Mouse (Mus musculus) forebrain, embryonic 15.5 days (tissue): ENCODE results near the gene Plekhh2. TPM values are rescaled to one million over a fixed set of nuclear protein-coding genes. Genes with fewer than 3 reads are reported as not detected.

ENCODE experiments used
- ATAC-seq: fragments of 200-750 bp; cut with Nextera tagmentation; replicated peaks from 2 replicates; pipeline ENCODE4 v1.8.0; 2017; ENCODE audit warnings: mild to moderate bottlenecking, moderate TSS enrichment, moderate library complexity
- H3K27ac ChIP-seq: fragments of 300-500 bp; sonication (generic); replicated peaks from 2 replicates; pipeline ENCODE4 v1.5.1; 2015; ENCODE audit warnings: mild to moderate bottlenecking, inconsistent platforms
- H3K27me3 ChIP-seq: fragments of 300-500 bp; sonication (generic); 2 replicates; pipeline ENCODE4 v1.6.1; 2015; ENCODE audit warnings: inconsistent platforms
- H3K36me3 ChIP-seq: fragments of 300-500 bp; sonication (generic); 2 replicates; pipeline ENCODE4 v1.6.1; 2015; ENCODE audit warnings: mild to moderate bottlenecking, inconsistent platforms
- H3K4me1 ChIP-seq: fragments of 300-500 bp; sonication (generic); 2 replicates; pipeline ENCODE4 v1.6.1; 2015; ENCODE audit warnings: inconsistent platforms
- H3K4me2 ChIP-seq: fragments of 300-500 bp; sonication (generic); replicated peaks from 2 replicates; pipeline ENCODE4 v1.6.1; 2015; ENCODE audit warnings: mild to moderate bottlenecking, inconsistent platforms
- H3K4me3 ChIP-seq: fragments of 300-500 bp; sonication (generic); 2 replicates; pipeline ENCODE4 v1.5.1; 2015; ENCODE audit warnings: mild to moderate bottlenecking, inconsistent platforms
- H3K9ac ChIP-seq: fragments of 300-500 bp; sonication (generic); replicated peaks from 2 replicates; pipeline ENCODE4 v1.6.1; 2015; ENCODE audit warnings: mild to moderate bottlenecking, inconsistent platforms
- H3K9me3 ChIP-seq: fragments of 300-500 bp; sonication (generic); 2 replicates; pipeline ENCODE4 v1.6.1; 2016; ENCODE audit warnings: inconsistent platforms
- WGBS: fragments of 180-500 bp; shearing (Covaris S2); methylation state at CpG from one replicate; pipeline ENCODE4 v1.1.7; 2015; ENCODE audit warnings: mixed read lengths; 5-methylcytosine and 5-hydroxymethylcytosine counted together
- polyA plus RNA-seq: library from polyadenylated mRNA; unstranded; fragments of >200 nt; fragmentation: Nextera tagmentation; extraction: Ambion mirVana; gene quantifications from 2 replicates; pipeline ENCODE4 v1.2.1, GENCODE M21; 2015

Gene Plekhh2
- polyA plus RNA-seq, 1 experiment from 2014 or later: 0.88 TPM

DNA sequence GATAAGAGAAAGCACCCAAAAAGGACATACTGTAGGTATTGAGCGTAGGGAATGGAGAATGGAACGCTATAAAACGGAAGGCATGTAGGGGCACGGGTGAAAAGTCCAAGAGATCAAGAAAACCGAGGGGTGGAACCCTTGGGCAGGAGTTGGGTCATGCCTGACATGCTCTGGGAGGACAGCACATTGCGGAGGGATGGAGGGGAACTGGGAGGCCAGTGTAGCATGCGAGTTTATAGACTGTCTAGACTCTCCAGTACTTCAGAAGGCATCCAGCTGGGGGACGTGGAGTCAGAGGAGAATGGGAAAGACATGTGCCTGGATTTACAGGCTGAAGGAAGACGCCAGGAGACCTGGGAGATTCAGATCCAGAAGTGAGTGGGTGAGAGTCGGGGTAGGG is 68.1 kb downstream of the Plekhh2 start:
- Histone ChIP-seq H3K27ac (no peak overlapping the region), H3K36me3 (no peaks in the 10 kb centered on the region)
- WGBS: 89% methylated on average over 10 of the region's 10 CpGs

DNA sequence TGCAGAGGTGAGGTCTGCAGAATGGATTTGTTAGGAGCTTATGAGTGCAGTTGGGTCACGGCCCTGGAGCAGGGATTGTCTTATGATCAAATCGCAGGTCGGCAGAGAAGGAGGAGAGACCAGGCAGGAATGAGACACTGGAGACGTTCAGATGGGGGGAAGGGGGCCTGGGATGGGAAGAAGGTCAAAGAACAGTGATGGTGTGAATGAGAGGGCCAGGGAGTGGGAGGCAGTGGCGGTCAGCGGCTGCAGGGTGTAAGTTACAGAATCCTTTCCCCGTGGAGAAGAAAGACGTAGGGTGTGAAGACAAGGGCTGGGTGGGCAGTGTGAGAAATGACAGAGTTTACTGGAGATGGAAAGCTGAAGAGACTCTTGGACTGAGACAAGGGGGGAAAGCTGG is 69.1 kb downstream of the Plekhh2 start:
- no peaks in the 10 kb centered on the region for H3K9me3 ChIP-seq

More for the DNA sequence above, 68.1 kb downstream of the Plekhh2 start:
- Histone ChIP-seq H3K9ac (no peak overlapping the region), H3K9me3 (no peaks in the 10 kb centered on the region), H3K4me3 (no peak overlapping the region), H3K27me3 (no peaks in the 10 kb centered on the region), H3K4me2 (no peak overlapping the region), H3K4me1 (no peaks in the 10 kb centered on the region)
- no peak for ATAC-seq

DNA sequence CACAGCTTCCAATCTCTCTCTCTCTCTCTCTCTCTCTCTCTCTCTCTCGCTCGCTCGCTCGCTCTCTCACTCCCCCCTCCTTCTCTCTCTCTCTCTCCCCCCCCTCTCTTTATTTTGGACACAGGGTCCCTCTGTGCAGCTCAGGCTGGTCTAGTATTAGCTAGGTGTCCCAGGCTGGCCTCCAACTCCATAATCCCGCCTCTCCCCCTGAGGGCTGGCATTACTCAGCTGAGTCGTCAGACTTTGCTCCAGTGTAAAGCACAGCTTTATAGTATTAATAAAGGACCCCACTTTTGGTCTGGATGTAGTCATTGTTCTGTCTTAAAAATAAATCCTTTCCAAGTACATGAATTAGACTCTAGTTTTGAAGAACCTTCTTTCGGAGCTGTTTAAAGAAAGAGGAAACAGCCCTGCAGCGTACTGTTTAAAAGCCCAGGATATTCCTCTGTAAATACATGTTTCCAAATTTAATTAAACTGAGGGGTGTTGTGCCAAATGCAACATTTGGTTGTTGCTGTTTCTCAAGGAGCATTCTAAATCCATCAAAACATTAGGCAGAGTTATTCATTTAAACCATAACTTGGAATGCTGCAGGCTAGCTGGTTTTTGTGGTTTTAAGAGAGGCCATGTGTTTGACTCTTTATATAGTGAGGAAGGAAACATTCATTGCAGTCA is 70.2 kb downstream of the Plekhh2 start:
- no peaks in the 10 kb centered on the region for H3K4me1 ChIP-seq

More for the DNA sequence above, 69.1 kb downstream of the Plekhh2 start:
- ATAC-seq: no peak
- H3K4me1 ChIP-seq: no peaks in the 10 kb centered on the region
- H3K27ac ChIP-seq: no peak overlapping the region
- H3K4me3 ChIP-seq: no peak overlapping the region
- no peak overlapping the region for H3K4me2 ChIP-seq
- H3K9ac ChIP-seq: no peak overlapping the region
- no peaks in the 10 kb centered on the region for H3K27me3 ChIP-seq
- WGBS: 73% methylated on average over 8 of the region's 8 CpGs
- no peaks in the 10 kb centered on the region for H3K36me3 ChIP-seq

DNA sequence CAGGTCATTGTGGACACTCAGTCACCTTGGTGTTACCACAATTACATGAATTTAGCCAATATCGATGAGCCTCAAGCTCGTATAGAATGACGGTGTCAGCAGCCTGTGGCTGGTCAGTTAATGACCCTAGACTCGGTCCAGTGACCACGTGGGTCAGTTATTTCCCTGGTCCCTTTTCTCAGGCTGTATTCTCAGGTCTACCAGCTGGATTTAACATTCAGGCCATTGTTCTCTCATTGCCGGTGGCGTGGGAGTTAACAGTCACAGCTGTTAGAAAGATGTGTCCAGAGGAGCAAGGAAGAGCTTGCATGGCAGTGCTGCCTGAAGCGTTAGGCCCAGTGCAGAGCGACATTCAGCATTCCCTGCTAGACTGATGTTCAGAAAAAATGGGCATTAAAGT is 72.4 kb downstream of the Plekhh2 start:
- Histone ChIP-seq H3K36me3 (no peaks in the 10 kb centered on the region), H3K4me1 (no peaks in the 10 kb centered on the region), H3K9ac (no peak overlapping the region), H3K9me3 (no peaks in the 10 kb centered on the region), H3K27me3 (no peaks in the 10 kb centered on the region), H3K4me3 (no peak overlapping the region), H3K4me2 (no peak overlapping the region), H3K27ac (no peak overlapping the region)
- WGBS: 79% methylated on average over 9 of the region's 9 CpGs
- ATAC-seq: no peak

More for the DNA sequence above, 70.2 kb downstream of the Plekhh2 start:
- H3K4me3 ChIP-seq: no peak overlapping the region
- H3K4me2 ChIP-seq: no peak overlapping the region
- 0 out of 2 replicates have a peak, but pooled peaks have one; percentile 66 for ATAC-seq
- H3K27me3 ChIP-seq: no peaks in the 10 kb centered on the region
- no peaks in the 10 kb centered on the region for H3K36me3 ChIP-seq
- H3K9ac ChIP-seq: no peak overlapping the region
- WGBS: 52% methylated on average over 8 of the region's 8 CpGs
- no peaks in the 10 kb centered on the region for H3K9me3 ChIP-seq
- H3K27ac ChIP-seq: no peak overlapping the region

DNA sequence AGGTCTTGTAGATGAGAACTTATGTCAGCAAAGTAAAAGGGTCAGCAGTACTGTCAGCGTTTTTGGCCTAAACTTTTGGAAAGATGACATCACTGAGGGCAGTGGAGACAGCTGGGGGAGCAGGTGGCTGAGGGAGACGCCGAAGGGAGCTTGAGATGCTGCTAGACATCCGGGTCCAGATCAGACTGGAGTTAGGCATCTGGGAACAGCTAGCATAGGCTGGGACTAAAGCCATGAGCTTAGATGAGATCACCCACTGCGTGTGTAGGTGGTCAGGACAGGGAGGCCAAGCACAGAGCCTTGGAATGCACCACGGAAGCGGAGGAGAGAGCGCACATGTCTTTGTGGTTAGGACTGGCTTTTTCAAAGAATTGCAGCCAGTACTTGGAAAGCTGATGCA is 73.4 kb downstream of the Plekhh2 start:
- Histone ChIP-seq H3K27me3 (no peaks in the 10 kb centered on the region), H3K4me2 (no peak overlapping the region), H3K9ac (no peak overlapping the region), H3K9me3 (no peaks in the 10 kb centered on the region), H3K4me3 (no peak overlapping the region), H3K27ac (no peak overlapping the region), H3K4me1 (no peaks in the 10 kb centered on the region), H3K36me3 (no peaks in the 10 kb centered on the region)
- 73% methylated on average over 8 of the region's 8 CpGs for whole genome bisulfite sequencing
- no peak for ATAC-seq

DNA sequence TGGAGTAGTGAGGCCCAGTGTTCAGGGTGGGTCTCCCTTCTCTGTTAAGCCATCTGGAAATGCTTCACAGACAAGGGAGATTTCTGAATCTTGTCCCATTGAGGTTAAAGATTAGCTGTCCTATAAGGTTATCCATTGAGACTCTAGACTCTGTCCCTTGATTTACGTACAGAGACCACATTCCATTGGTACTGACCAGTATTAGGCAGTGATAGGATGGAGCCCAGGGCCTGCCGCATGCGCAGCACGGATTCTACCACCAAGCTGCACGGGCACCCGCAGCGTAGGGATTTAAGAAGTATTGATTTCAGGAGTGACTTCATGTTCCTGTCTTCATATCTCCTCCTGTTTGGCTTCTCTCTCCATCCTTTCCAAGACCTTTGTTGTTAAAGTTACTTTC is 78.4 kb downstream of the Plekhh2 start:
- H3K4me2 ChIP-seq: no peak overlapping the region
- H3K4me1 ChIP-seq: no peaks in the 10 kb centered on the region
- H3K27ac ChIP-seq: no peak overlapping the region
- H3K27me3 ChIP-seq: no peaks in the 10 kb centered on the region
- no peak overlapping the region for H3K4me3 ChIP-seq
- no peaks in the 10 kb centered on the region for H3K36me3 ChIP-seq
- no peak overlapping the region for H3K9ac ChIP-seq
- ATAC-seq: no peak
- WGBS: 94% methylated on average over 7 of the region's 7 CpGs
- no peaks in the 10 kb centered on the region for H3K9me3 ChIP-seq

DNA sequence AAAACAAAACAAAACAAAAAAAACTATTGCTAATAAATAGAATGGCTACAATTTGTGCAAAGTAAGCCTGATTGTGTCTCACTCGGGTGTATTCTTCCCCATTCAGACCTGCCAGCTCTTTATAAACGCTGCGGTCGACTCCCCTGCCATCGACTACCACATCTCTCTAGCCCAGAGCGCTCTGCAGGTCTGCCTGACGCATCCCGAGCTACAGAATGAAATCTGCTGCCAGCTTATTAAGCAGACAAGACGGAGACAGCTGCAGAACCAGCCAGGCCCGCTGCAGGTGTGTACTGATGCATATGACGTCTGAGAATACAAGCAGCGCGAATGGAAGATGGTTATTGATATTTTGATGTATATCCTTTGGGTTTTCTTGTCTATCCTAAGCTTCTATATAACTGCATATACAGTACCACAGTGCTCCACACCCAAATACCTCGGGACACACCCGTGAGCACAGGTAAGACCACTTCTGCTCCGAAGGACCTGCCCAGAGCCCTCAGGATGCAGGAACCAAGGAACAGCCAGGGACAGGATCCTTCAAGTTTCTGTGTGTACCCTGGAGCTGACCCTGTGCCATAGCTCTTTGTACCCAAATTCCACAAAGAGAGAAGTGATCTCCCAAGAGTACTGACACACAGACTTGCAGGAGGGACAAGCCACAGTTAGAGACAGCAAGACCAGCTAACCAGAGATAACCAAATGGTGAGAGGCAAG is 79.9 kb downstream of the Plekhh2 start:
- 79% methylated on average over 16 of the region's 16 CpGs for WGBS
- Histone ChIP-seq H3K9ac (no peak overlapping the region), H3K4me2 (no peak overlapping the region), H3K4me3 (no peak overlapping the region), H3K9me3 (no peaks in the 10 kb centered on the region), H3K27ac (no peak overlapping the region), H3K27me3 (no peaks in the 10 kb centered on the region), H3K4me1 (no peaks in the 10 kb centered on the region; the same call in 1 of the 2 replicates), H3K36me3 (no peaks in the 10 kb centered on the region)
- no peak for ATAC-seq

DNA sequence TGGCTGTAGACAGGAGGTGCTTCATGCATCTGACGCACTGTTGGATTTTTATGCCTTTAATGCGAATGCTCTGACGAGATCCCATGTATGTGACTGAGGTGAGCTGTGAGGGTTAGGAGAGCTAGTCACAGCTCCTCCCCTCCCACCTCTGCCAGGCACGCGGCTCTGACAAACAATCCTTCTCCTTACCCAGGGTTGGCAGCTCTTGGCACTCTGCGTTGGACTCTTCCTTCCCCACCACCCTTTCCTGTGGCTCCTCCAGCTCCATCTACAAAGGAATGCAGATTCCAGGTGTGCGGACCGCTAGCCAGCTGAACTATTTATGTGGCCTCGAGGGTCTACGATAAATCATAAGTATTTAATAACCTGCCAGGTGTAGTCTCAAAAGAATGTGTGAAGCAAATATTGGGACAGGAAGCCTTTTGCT is 84.3 kb downstream of the Plekhh2 start:
- no peaks in the 10 kb centered on the region for H3K36me3 ChIP-seq
- H3K4me2 ChIP-seq: peak overlapping the region; percentile 19
- 40% methylated on average over 10 of the region's 10 CpGs for WGBS
- H3K27me3 ChIP-seq: no peaks in the 10 kb centered on the region
- H3K4me1 ChIP-seq: no peaks in the 10 kb centered on the region; the same call in 1 of the 2 replicates
- H3K27ac ChIP-seq: peak overlapping the region; percentile 39; the same call in 1 of the 2 replicates
- ATAC-seq: peak; percentile 55
- peak overlapping the region; percentile 4; the same call in 1 of the 2 replicates for H3K4me3 ChIP-seq
- H3K9ac ChIP-seq: no peak overlapping the region
- H3K9me3 ChIP-seq: no peaks in the 10 kb centered on the region

DNA sequence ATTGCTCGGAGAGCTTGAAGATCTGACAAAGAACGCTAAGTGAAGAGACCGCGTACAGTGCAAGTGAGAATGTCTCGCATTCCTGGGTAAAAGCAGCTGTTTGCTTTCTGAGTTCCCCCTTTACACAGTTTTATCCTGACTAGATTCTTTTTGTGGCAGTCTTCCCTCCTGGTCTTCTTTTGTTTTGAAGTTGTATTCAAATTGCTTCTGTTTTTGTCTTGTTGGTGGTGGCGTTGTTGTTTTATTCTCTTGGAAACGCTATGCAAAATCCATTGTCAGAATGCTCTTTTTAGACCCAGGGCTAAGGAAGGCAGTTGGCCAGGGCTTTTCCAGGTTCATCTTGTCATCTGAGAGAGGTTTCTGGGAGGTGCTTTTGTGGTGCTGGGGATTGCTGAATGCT is 84.8 kb downstream of the Plekhh2 start:
- Histone ChIP-seq H3K4me2 (peak overlapping the region; percentile 19), H3K4me1 (no peaks in the 10 kb centered on the region; the same call in 1 of the 2 replicates), H3K9ac (no peak overlapping the region), H3K27ac (peak overlapping the region; percentile 39; the same call in 1 of the 2 replicates), H3K27me3 (no peaks in the 10 kb centered on the region), H3K4me3 (peak overlapping the region; percentile 4; the same call in 1 of the 2 replicates), H3K9me3 (no peaks in the 10 kb centered on the region), H3K36me3 (no peaks in the 10 kb centered on the region)
- WGBS: 30% methylated on average over 7 of the region's 7 CpGs
- ATAC-seq: no peak

DNA sequence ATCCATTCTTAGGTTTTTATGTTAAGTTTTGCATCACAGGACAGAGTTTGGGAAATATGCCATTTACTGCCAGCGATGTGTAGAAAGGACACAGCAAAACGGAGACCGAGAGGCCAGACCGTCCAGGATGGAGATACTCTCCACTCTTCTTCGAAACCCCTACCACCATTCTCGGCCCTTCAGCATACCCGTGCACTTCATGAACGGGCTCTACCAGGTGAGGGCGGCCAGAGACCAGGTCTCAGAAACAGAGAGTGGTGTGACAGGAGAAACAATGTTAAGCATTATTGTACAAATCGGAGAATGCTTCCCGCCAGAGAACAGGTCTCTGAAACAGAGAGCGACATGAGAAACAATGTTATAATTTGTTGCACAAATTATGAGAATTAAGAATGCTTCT is 86.2 kb downstream of the Plekhh2 start:
- H3K9ac ChIP-seq: no peak overlapping the region
- no peak for ATAC-seq
- H3K4me1 ChIP-seq: no peaks in the 10 kb centered on the region; the same call in 1 of the 2 replicates
- WGBS: 92% methylated on average over 12 of the region's 12 CpGs
- no peaks in the 10 kb centered on the region for H3K36me3 ChIP-seq
- no peak overlapping the region for H3K4me2 ChIP-seq
- no peaks in the 10 kb centered on the region for H3K27me3 ChIP-seq
- no peak overlapping the region for H3K4me3 ChIP-seq
- H3K27ac ChIP-seq: no peak overlapping the region
- no peaks in the 10 kb centered on the region for H3K9me3 ChIP-seq

DNA sequence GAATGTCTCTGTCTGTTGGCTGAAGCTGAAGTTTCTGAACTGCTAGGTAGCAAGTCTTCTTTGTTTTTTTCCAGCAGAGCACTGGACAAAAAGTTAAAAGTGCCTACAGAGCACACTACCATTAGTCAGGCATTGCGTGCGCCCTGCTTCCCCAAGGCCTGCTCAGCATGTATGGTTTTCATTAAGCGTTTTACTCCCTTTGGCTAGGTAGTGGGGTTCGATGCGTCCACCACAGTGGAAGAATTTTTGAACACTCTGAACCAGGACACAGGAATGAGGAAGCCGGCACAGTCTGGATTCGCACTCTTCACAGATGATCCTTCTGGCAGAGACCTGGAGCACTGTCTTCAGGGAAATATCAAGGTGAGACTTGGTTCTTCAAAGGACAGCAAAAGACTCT is 87.2 kb downstream of the Plekhh2 start:
- no peak overlapping the region for H3K4me2 ChIP-seq
- no peak overlapping the region for H3K27ac ChIP-seq
- H3K9ac ChIP-seq: no peak overlapping the region
- ATAC-seq: no peak
- no peaks in the 10 kb centered on the region for H3K36me3 ChIP-seq
- H3K4me1 ChIP-seq: no peaks in the 10 kb centered on the region; the same call in 1 of the 2 replicates
- WGBS: 96% methylated on average over 7 of the region's 7 CpGs
- H3K9me3 ChIP-seq: no peaks in the 10 kb centered on the region
- no peaks in the 10 kb centered on the region for H3K27me3 ChIP-seq
- H3K4me3 ChIP-seq: no peak overlapping the region
